Mouse (Mus musculus) kidney, embryonic 15.5 days (tissue): Measurements from ENCODE around the gene Chmp4b. TPM values are rescaled to one million over a fixed set of nuclear protein-coding genes. Genes with fewer than 3 reads are reported as not detected.

ENCODE experiments used
- ATAC-seq: fragments of 200-750 bp; cut with Nextera tagmentation; replicated peaks from 2 replicates; pipeline ENCODE4 v1.8.0; 2017; ENCODE audit warnings: moderate TSS enrichment; ENCODE audit not compliant: low FRiP score
- H3K27ac ChIP-seq: fragments of 300-500 bp; sonication (generic); 2 replicates; pipeline ENCODE4 v1.5.1; 2015; ENCODE audit warnings: mild to moderate bottlenecking, inconsistent platforms
- H3K27me3 ChIP-seq: fragments of 300-500 bp; sonication (generic); 2 replicates; pipeline ENCODE4 v1.6.1; 2015; ENCODE audit warnings: inconsistent platforms
- H3K36me3 ChIP-seq: fragments of 300-500 bp; sonication (generic); 2 replicates; pipeline ENCODE4 v1.6.1; 2015; ENCODE audit warnings: inconsistent platforms
- H3K4me1 ChIP-seq: fragments of 300-500 bp; sonication (generic); 2 replicates; pipeline ENCODE4 v1.6.1; 2015; ENCODE audit warnings: inconsistent platforms
- H3K4me2 ChIP-seq: fragments of 300-500 bp; sonication (generic); 2 replicates; pipeline ENCODE4 v1.6.1; 2015; ENCODE audit warnings: moderate library complexity, mild to moderate bottlenecking, inconsistent platforms
- H3K4me3 ChIP-seq: fragments of 300-500 bp; sonication (generic); replicated peaks from 2 replicates; pipeline ENCODE4 v1.5.1; 2015; ENCODE audit warnings: mild to moderate bottlenecking, inconsistent platforms
- H3K9ac ChIP-seq: fragments of 300-500 bp; sonication (generic); 2 replicates; pipeline ENCODE4 v1.6.1; 2015; ENCODE audit warnings: mild to moderate bottlenecking, inconsistent platforms
- H3K9me3 ChIP-seq: fragments of 300-500 bp; sonication (generic); replicated peaks from 2 replicates; pipeline ENCODE4 v1.6.1; 2016; ENCODE audit warnings: inconsistent platforms
- WGBS: fragments of 180-500 bp; shearing (Covaris S2); methylation state at CpG from one replicate; pipeline ENCODE4 v1.1.7; 2015; ENCODE audit warnings: mixed read lengths; 5-methylcytosine and 5-hydroxymethylcytosine counted together
- polyA plus RNA-seq: library from polyadenylated mRNA; unstranded; fragments of >200 nt; fragmentation: Nextera tagmentation; extraction: Ambion mirVana; gene quantifications from 2 replicates; pipeline ENCODE4 v1.2.1, GENCODE M21; 2015

Gene Chmp4b
- polyA plus RNA-seq, 1 experiment from 2014 or later: 24.6 TPM

GRCm38 (mm10) chr2:154642712-154643385, 8.7 kb upstream of the Chmp4b start:
- H3K27me3 ChIP-seq: no peaks in the 10 kb centered on the region
- no peak for ATAC-seq
- H3K4me2 ChIP-seq: no peak overlapping the region
- H3K4me1 ChIP-seq: peaks cover 3% of the 10 kb centered on the region; the same call in 1 of the 2 replicates
- H3K36me3 ChIP-seq: peaks cover 37% of the 10 kb centered on the region
- H3K4me3 ChIP-seq: no peak overlapping the region
- no peak overlapping the region for H3K9ac ChIP-seq
- H3K9me3 ChIP-seq: peaks cover 4% of the 10 kb centered on the region; the same call in 1 of the 2 replicates
- 79% methylated on average over 6 of the region's 6 CpGs for WGBS
- H3K27ac ChIP-seq: peak overlapping the region; percentile 84

- 81% methylated on average over 5 of the region's 5 CpGs for WGBS
- Histone ChIP-seq H3K9ac (no peak overlapping the region), H3K9me3 (no peaks in the 10 kb centered on the region), H3K4me3 (no peak overlapping the region), H3K27me3 (no peaks in the 10 kb centered on the region), H3K4me1 (peaks cover 8% of the 10 kb centered on the region; the same call in 1 of the 2 replicates), H3K36me3 (peaks cover 17% of the 10 kb centered on the region), H3K4me2 (no peak overlapping the region), H3K27ac (no peak overlapping the region)
- no peak for ATAC-seq
Observed at GRCm38 (mm10) chr2:154646634-154647033, 4.9 kb upstream of the Chmp4b start.

- H3K27me3 ChIP-seq: no peaks in the 10 kb centered on the region
- peaks cover 17% of the 10 kb centered on the region for H3K36me3 ChIP-seq
- no peak overlapping the region for H3K4me3 ChIP-seq
- H3K4me1 ChIP-seq: peaks cover 8% of the 10 kb centered on the region; the same call in 1 of the 2 replicates
- no peak overlapping the region for H3K4me2 ChIP-seq
- WGBS: 30% methylated on average over 3 of the region's 3 CpGs
- no peaks in the 10 kb centered on the region for H3K9me3 ChIP-seq
- no peak for ATAC-seq
- no peak overlapping the region for H3K27ac ChIP-seq
- no peak overlapping the region for H3K9ac ChIP-seq
Observed at GRCm38 (mm10) chr2:154648086-154648485, 3.4 kb upstream of the Chmp4b start.

- no peaks in the 10 kb centered on the region for H3K27me3 ChIP-seq
- H3K36me3 ChIP-seq: peaks cover 5% of the 10 kb centered on the region
- H3K4me3 ChIP-seq: no peak overlapping the region
- 90% methylated on average over 3 of the region's 3 CpGs for WGBS
- ATAC-seq: no peak
- H3K4me1 ChIP-seq: peaks cover 8% of the 10 kb centered on the region; the same call in 1 of the 2 replicates
- H3K27ac ChIP-seq: peak overlapping the region; percentile 88
- H3K9me3 ChIP-seq: no peaks in the 10 kb centered on the region
- H3K9ac ChIP-seq: no peak overlapping the region
- H3K4me2 ChIP-seq: no peak overlapping the region
Observed at GRCm38 (mm10) chr2:154650404-154650803, 1.1 kb upstream of the Chmp4b start.

GRCm38 (mm10) chr2:154654976-154655375, 3.5 kb downstream of the Chmp4b start:
- ATAC-seq: no peak
- WGBS: 95% methylated on average over 12 of the region's 12 CpGs

GRCm38 (mm10) chr2:154655878-154656414, 4.4 kb downstream of the Chmp4b start:
- H3K9ac ChIP-seq: 0 out of 2 replicates have a peak overlapping the region, but pooled peaks have one; percentile 24
- peaks cover 24% of the 10 kb centered on the region for H3K4me1 ChIP-seq
- no peak for ATAC-seq
- H3K4me2 ChIP-seq: peak overlapping the region; percentile 56
- 59% methylated on average over 2 of the region's 2 CpGs for WGBS
- H3K27me3 ChIP-seq: no peaks in the 10 kb centered on the region
- H3K27ac ChIP-seq: peak overlapping the region; percentile 64
- H3K4me3 ChIP-seq: peak overlapping the region; percentile 93
- peaks cover 4% of the 10 kb centered on the region for H3K36me3 ChIP-seq
- H3K9me3 ChIP-seq: no peaks in the 10 kb centered on the region

More at GRCm38 (mm10) chr2:154654976-154655375, 3.5 kb downstream of the Chmp4b start:
- Histone ChIP-seq H3K27me3 (no peaks in the 10 kb centered on the region), H3K9me3 (no peaks in the 10 kb centered on the region), H3K4me1 (peaks cover 24% of the 10 kb centered on the region), H3K36me3 (no peaks in the 10 kb centered on the region), H3K27ac (no peak overlapping the region), H3K4me3 (no peak overlapping the region), H3K4me2 (no peak overlapping the region), H3K9ac (no peak overlapping the region)

GRCm38 (mm10) chr2:154656710-154657485, 5.4 kb downstream of the Chmp4b start:
- H3K4me1 ChIP-seq: peaks cover 24% of the 10 kb centered on the region
- peak overlapping the region; percentile 81 for H3K4me2 ChIP-seq
- ATAC-seq: peak; percentile 99
- peak overlapping the region; percentile 93 for H3K4me3 ChIP-seq
- no peaks in the 10 kb centered on the region for H3K27me3 ChIP-seq
- no peaks in the 10 kb centered on the region for H3K9me3 ChIP-seq
- H3K9ac ChIP-seq: peak overlapping the region; percentile 88
- WGBS: under 1% methylated on average over 67 of the region's 67 CpGs
- peak overlapping the region; percentile 89 for H3K27ac ChIP-seq
- peaks cover 10% of the 10 kb centered on the region for H3K36me3 ChIP-seq

GRCm38 (mm10) chr2:154657486-154658237, 6.2 kb downstream of the Chmp4b start:
- WGBS: 5% methylated on average over 12 of the region's 12 CpGs
- peaks cover 15% of the 10 kb centered on the region for H3K36me3 ChIP-seq
- H3K4me1 ChIP-seq: peaks cover 24% of the 10 kb centered on the region
- peak overlapping the region; percentile 93 for H3K4me3 ChIP-seq
- H3K4me2 ChIP-seq: peak overlapping the region; percentile 81
- H3K9ac ChIP-seq: peak overlapping the region; percentile 88
- no peaks in the 10 kb centered on the region for H3K27me3 ChIP-seq
- peak overlapping the region; percentile 89 for H3K27ac ChIP-seq
- peak; percentile 27 for ATAC-seq
- no peaks in the 10 kb centered on the region for H3K9me3 ChIP-seq

- Histone ChIP-seq H3K9me3 (no peaks in the 10 kb centered on the region), H3K27ac (no peak overlapping the region; the same call in 1 of the 2 replicates), H3K4me3 (peak overlapping the region; percentile 93; the same call in 1 of the 2 replicates), H3K9ac (peak overlapping the region; percentile 88; the same call in 1 of the 2 replicates), H3K27me3 (no peaks in the 10 kb centered on the region), H3K4me2 (peak overlapping the region; percentile 81), H3K36me3 (peaks cover 21% of the 10 kb centered on the region), H3K4me1 (peaks cover 24% of the 10 kb centered on the region)
- no peak for ATAC-seq
- 71% methylated on average over 4 of the region's 4 CpGs for WGBS
Observed at GRCm38 (mm10) chr2:154659070-154659469, 7.6 kb downstream of the Chmp4b start.

- H3K4me3 ChIP-seq: no peak overlapping the region; the same call in 1 of the 2 replicates
- H3K27ac ChIP-seq: no peak overlapping the region; the same call in 1 of the 2 replicates
- peak overlapping the region; percentile 81 for H3K4me2 ChIP-seq
- H3K27me3 ChIP-seq: no peaks in the 10 kb centered on the region
- H3K9ac ChIP-seq: no peak overlapping the region
- 82% methylated on average over 5 of the region's 5 CpGs for WGBS
- peaks cover 21% of the 10 kb centered on the region for H3K36me3 ChIP-seq
- H3K9me3 ChIP-seq: no peaks in the 10 kb centered on the region
- peaks cover 24% of the 10 kb centered on the region for H3K4me1 ChIP-seq
- ATAC-seq: no peak
Observed at GRCm38 (mm10) chr2:154659531-154660074, 8.1 kb downstream of the Chmp4b start.

- H3K27me3 ChIP-seq: no peaks in the 10 kb centered on the region
- 67% methylated on average over 7 of the region's 7 CpGs for WGBS
Observed at GRCm38 (mm10) chr2:154668680-154669079, 17.2 kb downstream of the Chmp4b start.

More at GRCm38 (mm10) chr2:154668680-154669079, 17.2 kb downstream of the Chmp4b start:
- Histone ChIP-seq H3K4me3 (no peak overlapping the region), H3K36me3 (peaks cover 22% of the 10 kb centered on the region; the same call in 1 of the 2 replicates), H3K27ac (no peak overlapping the region), H3K9ac (no peak overlapping the region), H3K4me1 (peaks cover 4% of the 10 kb centered on the region; the same call in 1 of the 2 replicates), H3K9me3 (no peaks in the 10 kb centered on the region), H3K4me2 (no peak overlapping the region)
- no peak for ATAC-seq
